Mouse (Mus musculus) ES-E14 (cell line): ENCODE measurements at regions not wholly inside any gene's neighbourhood (a gene's known extent, or its start where the extent isn't known, plus 50 kb on each side); places are given as distances from the start of the nearest gene placed in this dataset.

Experiments used
- CHD2 ChIP-seq: IDR thresholded peaks from 2 replicates; pipeline ENCODE4 v1.6.1; 2014; ENCODE audit warnings: mild to moderate bottlenecking, low read depth, low read length, inconsistent platforms
- HCFC1 ChIP-seq: IDR thresholded peaks from 2 replicates; pipeline ENCODE4 v1.6.1; 2012; ENCODE audit warnings: low read length, inconsistent platforms, borderline replicate concordance; ENCODE audit not compliant: insufficient read depth
- MAFK ChIP-seq: IDR thresholded peaks from 2 replicates; pipeline ENCODE4 v1.6.1; 2014; ENCODE audit warnings: mild to moderate bottlenecking, low read depth, low read length, inconsistent platforms; ENCODE audit not compliant: insufficient read depth
- ZC3H11A ChIP-seq: IDR thresholded peaks from 2 replicates; pipeline ENCODE4 v1.6.1; 2012; ENCODE audit warnings: low read depth, mild to moderate bottlenecking, inconsistent platforms, low read length, borderline replicate concordance
- ZNF384 ChIP-seq: IDR thresholded peaks from 2 replicates; pipeline ENCODE4 v1.6.1; 2012; ENCODE audit warnings: low read depth, low read length, inconsistent platforms

DNA sequence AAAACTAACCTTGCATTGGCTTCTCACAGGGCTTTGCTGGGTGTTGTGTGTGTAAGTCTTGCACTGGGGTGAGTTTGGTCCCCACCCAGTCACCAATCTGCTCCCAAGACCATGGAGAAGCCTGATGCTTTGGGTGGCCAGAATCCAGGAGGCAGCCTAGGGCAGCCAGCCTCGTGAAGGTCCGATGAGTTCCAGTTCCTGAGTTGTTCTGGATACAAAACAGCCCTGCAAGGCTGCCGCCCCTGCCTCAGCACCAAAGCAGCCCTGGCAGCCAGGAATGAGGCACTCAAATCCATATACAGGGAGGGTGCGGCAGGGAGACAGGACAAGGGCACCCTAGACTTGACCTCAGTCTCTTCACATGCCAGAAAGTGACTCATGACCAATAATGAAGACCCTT is 97.7 kb downstream of the Cryba4 start:
- TF ChIP-seq HCFC1 (no peak), ZNF384 (no peak), CHD2 (no peak), ZC3H11A (no peak), MAFK (no peak)
